Mouse (Mus musculus) liver, embryonic 16.5 days (tissue): ENCODE measurements around the gene Ccdc51. TPM values are rescaled to one million over a fixed set of nuclear protein-coding genes. Genes with fewer than 3 reads are reported as not detected.

Experiments
- ATAC-seq: fragments of 200-750 bp; cut with Nextera tagmentation; 2 replicates; pipeline ENCODE4 v1.8.0; 2017; ENCODE audit warnings: low read depth, mild to moderate bottlenecking, moderate number of reproducible peaks, moderate library complexity
- H3K27ac ChIP-seq: fragments of 300-500 bp; sonication (generic); 2 replicates; pipeline ENCODE4 v1.5.1; 2014; ENCODE audit warnings: mild to moderate bottlenecking, low read length
- H3K27me3 ChIP-seq: fragments of 300-500 bp; sonication (generic); 2 replicates; pipeline ENCODE4 v1.6.1; 2014; ENCODE audit warnings: low read depth, low read length, mixed read lengths; ENCODE audit not compliant: control insufficient read depth, insufficient read depth
- H3K36me3 ChIP-seq: fragments of 300-500 bp; sonication (generic); 2 replicates; pipeline ENCODE4 v1.6.1; 2014; ENCODE audit warnings: mild to moderate bottlenecking; ENCODE audit not compliant: control insufficient read depth, insufficient read depth
- H3K4me1 ChIP-seq: fragments of 300-500 bp; sonication (generic); 2 replicates; pipeline ENCODE4 v1.6.1; 2014; ENCODE audit warnings: low read depth, low read length, mixed read lengths; ENCODE audit not compliant: control insufficient read depth
- H3K4me2 ChIP-seq: fragments of 300-500 bp; sonication (generic); 2 replicates; pipeline ENCODE4 v1.6.1; 2014; ENCODE audit warnings: low read depth, low read length, mixed read lengths
- H3K4me3 ChIP-seq: fragments of 300-500 bp; sonication (generic); 2 replicates; pipeline ENCODE4 v1.5.1; 2014; ENCODE audit warnings: low read depth, mild to moderate bottlenecking, low read length
- H3K9ac ChIP-seq: fragments of 300-500 bp; sonication (generic); 2 replicates; pipeline ENCODE4 v1.6.1; 2014; ENCODE audit warnings: low read depth, low read length
- H3K9me3 ChIP-seq: fragments of 300-500 bp; sonication (generic); replicated peaks from 2 replicates; pipeline ENCODE4 v1.6.1; 2016; ENCODE audit warnings: low read length; ENCODE audit not compliant: control insufficient read depth
- WGBS: fragments of 180-500 bp; shearing (Covaris S2); extraction: QIAGEN DNeasy Blood & Tissue Kit; methylation state at CpG from one replicate; pipeline ENCODE4 v1.1.7; 2014; ENCODE audit not compliant: insufficient replicate concordance; 5-methylcytosine and 5-hydroxymethylcytosine counted together
- polyA plus RNA-seq: library from polyadenylated mRNA; unstranded; fragments of >200 nt; fragmentation: Nextera tagmentation; extraction: Ambion mirVana; gene quantifications from 2 replicates; pipeline ENCODE4 v1.2.1, GENCODE M21; 2015

Gene Ccdc51
- polyA plus RNA-seq, 1 experiment from 2014 or later: 10.0 TPM

GRCm38 (mm10) chr9:109054712-109055111 is 27.6 kb upstream of the Ccdc51 start:
- no peaks in the 10 kb centered on the region for H3K36me3 ChIP-seq
- H3K4me3 ChIP-seq: peak overlapping the region; percentile 46
- H3K9ac ChIP-seq: peak overlapping the region; percentile 29
- H3K4me1 ChIP-seq: peaks cover 24% of the 10 kb centered on the region
- no peaks in the 10 kb centered on the region for H3K9me3 ChIP-seq
- peak overlapping the region; percentile 56 for H3K4me2 ChIP-seq
- peak overlapping the region; percentile 39; the same call in 1 of the 2 replicates for H3K27ac ChIP-seq
- peak; percentile 41 for ATAC-seq
- 3% methylated on average over 7 of the region's 7 CpGs for WGBS
- H3K27me3 ChIP-seq: no peaks in the 10 kb centered on the region

GRCm38 (mm10) chr9:109055271-109056030 is 26.8 kb upstream of the Ccdc51 start:
- peak overlapping the region; percentile 29 for H3K9ac ChIP-seq
- peaks cover 27% of the 10 kb centered on the region for H3K4me1 ChIP-seq
- no peaks in the 10 kb centered on the region for H3K9me3 ChIP-seq
- peak overlapping the region; percentile 56 for H3K4me2 ChIP-seq
- 79% methylated on average over 12 of the region's 12 CpGs for WGBS
- no peaks in the 10 kb centered on the region for H3K36me3 ChIP-seq
- 0 out of 2 replicates have a peak overlapping the region, but pooled peaks have one; percentile 41 for H3K27ac ChIP-seq
- ATAC-seq: no peak
- peak overlapping the region; percentile 46 for H3K4me3 ChIP-seq
- H3K27me3 ChIP-seq: no peaks in the 10 kb centered on the region

DNA sequence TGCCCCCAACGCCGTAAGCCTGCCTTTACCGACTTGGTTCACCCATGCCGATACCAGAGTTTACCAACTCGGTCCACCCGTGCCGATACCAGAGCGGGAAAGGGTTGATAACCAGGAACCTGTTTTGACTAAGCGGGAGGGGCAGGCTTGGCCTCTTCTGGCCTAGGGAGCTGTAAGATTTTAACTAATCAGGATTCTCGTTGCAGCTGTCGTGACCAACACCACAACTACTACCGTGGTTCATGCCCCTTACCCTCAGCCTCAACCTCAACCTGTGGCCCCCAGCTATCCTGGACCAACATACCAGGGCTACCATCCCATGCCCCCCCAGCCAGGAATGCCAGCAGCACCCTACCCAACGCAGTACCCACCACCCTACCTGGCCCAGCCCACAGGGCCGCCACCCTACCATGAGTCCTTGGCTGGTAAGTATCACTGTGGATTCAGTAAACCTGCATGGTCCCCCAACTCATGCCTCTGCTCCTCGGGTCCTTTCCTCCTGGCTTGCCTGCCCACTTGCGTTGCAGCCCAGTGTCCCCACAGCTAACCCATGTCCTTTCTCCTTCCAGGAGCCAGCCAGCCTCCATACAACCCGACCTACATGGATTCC is 26.1 kb upstream of the Ccdc51 start:
- H3K4me2 ChIP-seq: no peak overlapping the region
- H3K36me3 ChIP-seq: no peaks in the 10 kb centered on the region
- H3K27ac ChIP-seq: no peak overlapping the region
- no peaks in the 10 kb centered on the region for H3K27me3 ChIP-seq
- H3K9me3 ChIP-seq: no peaks in the 10 kb centered on the region
- H3K4me1 ChIP-seq: peaks cover 27% of the 10 kb centered on the region
- H3K9ac ChIP-seq: no peak overlapping the region
- ATAC-seq: no peak
- H3K4me3 ChIP-seq: no peak overlapping the region
- 81% methylated on average over 17 of the region's 17 CpGs for WGBS

GRCm38 (mm10) chr9:109056916-109057315 is 25.4 kb upstream of the Ccdc51 start:
- no peaks in the 10 kb centered on the region for H3K36me3 ChIP-seq
- H3K27me3 ChIP-seq: no peaks in the 10 kb centered on the region
- no peak overlapping the region for H3K4me2 ChIP-seq
- WGBS: 68% methylated on average over 4 of the region's 4 CpGs
- peaks cover 27% of the 10 kb centered on the region for H3K4me1 ChIP-seq
- ATAC-seq: no peak
- no peaks in the 10 kb centered on the region for H3K9me3 ChIP-seq
- no peak overlapping the region for H3K4me3 ChIP-seq
- no peak overlapping the region for H3K9ac ChIP-seq
- no peak overlapping the region for H3K27ac ChIP-seq

GRCm38 (mm10) chr9:109057543-109057942 is 24.8 kb upstream of the Ccdc51 start:
- 83% methylated on average over 5 of the region's 5 CpGs for WGBS
- Histone ChIP-seq H3K4me2 (no peak overlapping the region), H3K36me3 (no peaks in the 10 kb centered on the region), H3K27me3 (no peaks in the 10 kb centered on the region), H3K9ac (no peak overlapping the region), H3K4me3 (no peak overlapping the region), H3K27ac (no peak overlapping the region), H3K9me3 (no peaks in the 10 kb centered on the region), H3K4me1 (peaks cover 27% of the 10 kb centered on the region)
- ATAC-seq: no peak

GRCm38 (mm10) chr9:109058006-109058765 is 24.1 kb upstream of the Ccdc51 start:
- no peak for ATAC-seq
- H3K27me3 ChIP-seq: no peaks in the 10 kb centered on the region
- no peaks in the 10 kb centered on the region for H3K9me3 ChIP-seq
- WGBS: 83% methylated on average over 19 of the region's 19 CpGs
- H3K36me3 ChIP-seq: no peaks in the 10 kb centered on the region
- H3K4me3 ChIP-seq: peak overlapping the region; percentile 54
- H3K27ac ChIP-seq: no peak overlapping the region
- H3K4me2 ChIP-seq: peak overlapping the region; percentile 72; the same call in 1 of the 2 replicates
- no peak overlapping the region for H3K9ac ChIP-seq
- peaks cover 27% of the 10 kb centered on the region for H3K4me1 ChIP-seq

GRCm38 (mm10) chr9:109059136-109059903 is 23.0 kb upstream of the Ccdc51 start, which contains the start of gene Trex1:
TSS of gene Trex1 (minus strand) at chr9:109059734.
- H3K4me1 ChIP-seq: peaks cover 26% of the 10 kb centered on the region
- H3K4me2 ChIP-seq: peak within 1 kb of the TSS; percentile 72
- H3K27me3 ChIP-seq: no peaks in the 10 kb centered on the region
- no peaks in the 10 kb centered on the region for H3K9me3 ChIP-seq
- 3% methylated on average over 15 of the region's 15 CpGs for WGBS
- peak within 1 kb of the TSS; percentile 53 for H3K9ac ChIP-seq
- no peaks in the 10 kb centered on the region for H3K36me3 ChIP-seq
- ATAC-seq: peak; percentile 97
- peak within 1 kb of the TSS; percentile 72 for H3K27ac ChIP-seq
- H3K4me3 ChIP-seq: peak within 1 kb of the TSS; percentile 54

DNA sequence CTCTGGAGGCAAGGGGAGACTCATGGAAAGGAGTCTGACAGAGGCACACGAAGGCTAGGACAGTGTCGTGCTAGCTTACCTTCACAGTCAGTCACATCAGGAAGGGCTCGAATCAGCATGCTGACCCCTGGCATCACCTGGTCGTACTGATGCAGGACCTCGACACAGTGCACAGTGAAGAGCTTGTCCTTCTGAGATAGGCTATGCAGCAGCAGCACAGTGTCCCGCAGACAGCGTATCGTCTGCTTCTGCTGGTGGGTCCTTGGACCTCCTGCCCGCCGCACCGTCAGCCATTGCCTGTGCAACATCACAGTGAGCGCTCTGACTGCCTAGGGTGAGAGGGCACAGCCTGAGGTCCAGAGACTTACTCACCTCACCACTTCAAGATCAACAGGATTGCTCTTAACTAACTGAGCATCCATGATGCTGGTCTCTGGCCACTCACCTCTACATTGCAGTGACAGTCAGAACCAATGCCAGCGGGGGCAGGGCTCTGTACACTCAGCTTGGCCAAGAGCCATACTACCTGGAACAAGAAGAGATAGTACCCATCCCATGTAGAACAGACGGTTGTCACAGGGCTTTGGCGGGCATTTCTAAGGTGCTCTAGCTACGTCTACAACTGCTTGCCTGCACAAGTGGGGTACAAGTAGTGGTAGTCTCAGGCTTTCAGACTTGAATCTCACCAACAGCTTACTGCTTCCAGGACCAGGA is 22.0 kb upstream of the Ccdc51 start:
- no peak overlapping the region for H3K9ac ChIP-seq
- no peak for ATAC-seq
- no peak overlapping the region for H3K4me3 ChIP-seq
- peaks cover 15% of the 10 kb centered on the region for H3K4me1 ChIP-seq
- H3K36me3 ChIP-seq: peaks cover 7% of the 10 kb centered on the region
- no peaks in the 10 kb centered on the region for H3K9me3 ChIP-seq
- no peak overlapping the region for H3K27ac ChIP-seq
- H3K4me2 ChIP-seq: no peak overlapping the region
- 81% methylated on average over 16 of the region's 16 CpGs for WGBS
- H3K27me3 ChIP-seq: no peaks in the 10 kb centered on the region
